Mouse (Mus musculus): ENCODE results near the gene Olfr222.

DNA sequence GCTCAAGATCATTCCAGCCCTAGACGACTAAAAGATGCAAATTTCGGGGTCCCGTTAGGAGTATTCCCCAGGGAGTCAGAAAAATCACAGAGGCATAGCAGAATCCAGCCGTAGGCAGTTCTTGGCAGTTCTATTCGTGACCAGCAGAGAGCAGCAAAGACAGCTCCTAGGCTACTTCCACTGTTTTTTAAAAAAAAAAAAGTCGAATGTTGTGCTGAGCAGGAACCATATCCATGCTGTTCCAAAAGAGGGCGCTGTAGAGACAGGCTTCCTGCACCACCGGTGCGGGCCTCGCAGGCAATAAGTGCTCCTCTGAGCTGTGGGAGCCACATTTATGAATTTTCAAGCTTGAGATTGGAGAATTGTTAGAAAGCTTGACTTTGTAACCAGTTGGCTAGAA lies 50.8 kb downstream of the Olfr222 start:
- peak; percentile 15; the same call in 1 of the 2 replicates for TF ChIP-seq CTCF (IDR thresholded peaks at IDR 0.05; ENCODE audit: low read depth, low read length)
- no peak for TF ChIP-seq GATA1 (IDR thresholded peaks at IDR 0.05; ENCODE audit: borderline replicate concordance, low read length)
- TF ChIP-seq POLR2AphosphoS5 (IDR thresholded peaks at IDR 0.05; ENCODE audit: insufficient replicate concordance, low read depth, low read length): no peak

Data from G1E (cell line).